In the genomic region with DNA sequence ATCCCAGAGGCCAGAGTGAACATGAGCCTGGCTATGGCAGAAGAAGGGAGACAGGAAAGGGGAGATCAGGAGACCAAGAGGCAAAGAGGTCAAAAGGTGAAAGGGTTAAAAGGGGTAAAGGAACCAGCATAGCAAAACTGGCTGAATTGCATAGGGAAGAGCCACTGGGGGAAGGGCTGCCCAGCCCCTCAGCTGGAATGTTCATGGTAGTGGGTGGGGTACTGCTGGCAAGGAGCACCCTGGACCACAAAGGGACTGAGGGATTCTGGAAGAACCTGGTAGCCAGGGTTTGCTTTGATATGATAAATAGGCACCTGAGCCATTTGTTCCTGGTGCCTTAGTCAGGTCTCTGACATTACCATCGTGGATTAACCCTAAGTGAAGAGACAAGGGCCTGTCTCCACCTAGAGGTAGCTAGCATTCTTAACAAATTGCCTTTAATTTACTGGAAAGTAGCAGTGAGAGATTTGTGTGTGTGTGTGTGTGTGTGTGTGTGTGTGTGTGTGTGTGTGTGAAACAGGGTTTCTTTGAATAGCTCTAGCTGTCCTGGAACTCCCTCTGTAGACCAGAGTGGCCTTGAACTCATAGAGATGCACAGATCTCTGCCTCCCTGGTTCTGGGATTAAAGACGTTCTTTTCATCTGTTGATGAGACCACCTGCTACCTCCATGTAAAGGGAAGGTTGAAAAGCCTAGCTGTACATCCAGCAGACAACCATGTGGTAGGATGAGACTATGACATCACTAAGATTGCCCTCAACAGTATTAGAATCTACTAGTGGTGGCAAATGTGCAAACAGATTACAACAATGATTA, we compare ENCODE assay signal across 10 mouse cellular contexts. TPM values are rescaled to one million over a fixed set of nuclear protein-coding genes. Genes with fewer than 3 reads are reported as not detected.
DNase-seq lines count a peak whose midpoint lies in the region; ATAC-seq and TF ChIP-seq lines count a peak whose summit lies in the region.
"Had no signal": no experiment of that assay in that cellular context is flagged by ENCODE, and none has a peak within 500 bp of the region (broad histone marks: within the 10 kb centered on the region; RNA-seq: fewer than 3 reads in every experiment).

No protein-coding gene starts in this region.

- DNase-seq in cerebellum, postnatal 14 days = no peak
- no peak for DNase-seq in liver, embryonic 14.5 days (ENCODE audit: low read depth in 3 of 3, low spot score in 3 of 3)
- no peak for DNase-seq in liver, embryonic 11.5 days (ENCODE audit: low spot score)
- no peak for DNase-seq in thymus, postnatal 0 days (ENCODE audit: low spot score)
- no peak for DNase-seq in cerebellum, postnatal 36 days

- 0 out of 2 replicates have a peak, but pooled peaks have one; percentile 40 for ATAC-seq in cerebellum, adult (ENCODE audit: insufficient number of reproducible peaks, low FRiP score, low TSS enrichment)
- no peak for ATAC-seq in liver, embryonic 14.5 days (ENCODE audit: insufficient read depth)
- ATAC-seq in liver, embryonic 11.5 days (replicated peaks; ENCODE audit: low FRiP score) = no peak
- ATAC-seq in activated CD4-positive, CD25-positive, alpha-beta regulatory T cell, adult 4 months = peak; percentile 64
- ATAC-seq in monocyte, adult 5-6 weeks (replicated peaks; ENCODE audit: insufficient number of reproducible peaks, low FRiP score, low TSS enrichment, poor library complexity, severe bottlenecking) = 0 out of 2 replicates have a peak, but pooled peaks have one; percentile 33

- H3K36me3 ChIP-seq in liver, embryonic 14.5 days (replicated peaks; ENCODE audit: control insufficient read depth, insufficient read depth, low read depth) = no peaks in the 10 kb centered on the region
- no peaks in the 10 kb centered on the region for H3K36me3 ChIP-seq in liver, embryonic 11.5 days (ENCODE audit: control insufficient read depth, insufficient read depth, low read length)
- H3K36me3 ChIP-seq: heart, embryonic 12.5 days had no signal

- TF ChIP-seq EP300 in liver, embryonic 14.5 days (IDR thresholded peaks at IDR 0.05; ENCODE audit: low read depth) = no peak

- peaks cover 6 to 14% of the 10 kb centered on the region in 2 experiments for H3K4me1 ChIP-seq in liver, embryonic 14.5 days (replicated peaks; ENCODE audit: control insufficient read depth in 2 of 2, insufficient read depth in 2 of 2, low read length in 1 of 2)
- H3K4me1 ChIP-seq in liver, embryonic 11.5 days (replicated peaks; ENCODE audit: control insufficient read depth, insufficient read depth, low read length) = peaks cover 6% of the 10 kb centered on the region

- no peak overlapping the region for H3K9ac ChIP-seq in liver, embryonic 14.5 days (replicated peaks)
- H3K9ac ChIP-seq in liver, embryonic 11.5 days (ENCODE audit: low read depth, low read length) = no peak overlapping the region
- H3K9ac ChIP-seq: heart, embryonic 12.5 days had no signal

- WGBS in liver, embryonic 14.5 days (ENCODE audit: insufficient replicate concordance) = 29% methylated on average over 2 of the region's 2 CpGs
- WGBS in liver, embryonic 11.5 days = 27% methylated on average over 2 of the region's 2 CpGs

- no peak overlapping the region for H3K4me3 ChIP-seq in liver, embryonic 14.5 days (ENCODE audit: insufficient read depth in 1 of 2, low read depth in 2 of 2, low read length in 2 of 2)
- no peak overlapping the region for H3K4me3 ChIP-seq in liver, embryonic 11.5 days (ENCODE audit: low read depth, low read length)
- H3K4me3 ChIP-seq: heart, embryonic 12.5 days; myocyte had no signal

- no peak overlapping the region for H3K4me2 ChIP-seq in liver, embryonic 14.5 days (ENCODE audit: low read depth)
- no peak overlapping the region for H3K4me2 ChIP-seq in liver, embryonic 11.5 days
- H3K4me2 ChIP-seq: heart, embryonic 12.5 days had no signal

- H3K27ac ChIP-seq in liver, embryonic 14.5 days = no peak overlapping the region
- no peak overlapping the region for H3K27ac ChIP-seq in liver, embryonic 11.5 days (ENCODE audit: low read depth, low read length)

- TF ChIP-seq CTCF in liver, embryonic 14.5 days (IDR thresholded peaks at IDR 0.05; ENCODE audit: low read depth) = peak; percentile 38; the same call in 1 of the 2 replicates

- H3K9me3 ChIP-seq in liver, embryonic 14.5 days (ENCODE audit: control insufficient read depth, low read length) = no peaks in the 10 kb centered on the region
- H3K9me3 ChIP-seq in liver, embryonic 11.5 days (ENCODE audit: control insufficient read depth, low read length) = no peaks in the 10 kb centered on the region
- H3K9me3 ChIP-seq: heart, embryonic 12.5 days had no signal

- H3K27me3 ChIP-seq in liver, embryonic 14.5 days (ENCODE audit: control insufficient read depth, insufficient read depth, low read length) = no peaks in the 10 kb centered on the region
- H3K27me3 ChIP-seq in liver, embryonic 11.5 days (replicated peaks; ENCODE audit: control insufficient read depth, insufficient read depth, low read length) = no peaks in the 10 kb centered on the region
- H3K27me3 ChIP-seq: heart, embryonic 12.5 days had no signal

RNA-seq across cellular contexts. Expression of a gene that starts 26.6 kb away (rescaled TPM):
- polyA plus RNA-seq in liver, embryonic 14.5 days (2012; rRNA removed) = 2.7 and 2.8 TPM in 2 replicates
- 5.7 and 6.1 TPM in 2 replicates for polyA plus RNA-seq in liver, embryonic 14.5 days (2014; fragmentation: Nextera tagmentation; extraction: Ambion mirVana)
- polyA plus RNA-seq in liver, embryonic 11.5 days (2014; fragmentation: Nextera tagmentation; extraction: Ambion mirVana) = 14.9 and 16.8 TPM in 2 replicates
- 1 to 10 TPM; 1.0 to 2.0 TPM for polyA plus RNA-seq in activated CD4-positive, CD25-positive, alpha-beta regulatory T cell, adult 4 months (2017; shearing (Covaris generic))
- 52.8 to 55.4 TPM (median 53.9 TPM) in 3 replicates for total RNA-seq in monocyte, adult 5-6 weeks (2017)
- polyA plus RNA-seq in thymus, postnatal 0 days (2015; fragmentation: Nextera tagmentation; extraction: Ambion mirVana) = 5.1 and 5.5 TPM in 2 replicates

RNA-seq across cellular contexts. Expression of a gene that starts 47.9 kb away (rescaled TPM):
- polyA plus RNA-seq in liver, embryonic 14.5 days (2012; rRNA removed) = 8.4 and 11.2 TPM in 2 replicates
- polyA plus RNA-seq in liver, embryonic 14.5 days (2014; fragmentation: Nextera tagmentation; extraction: Ambion mirVana) = 13.0 and 13.5 TPM in 2 replicates
- 36.5 and 39.0 TPM in 2 replicates for polyA plus RNA-seq in liver, embryonic 11.5 days (2014; fragmentation: Nextera tagmentation; extraction: Ambion mirVana)
- polyA plus RNA-seq in activated CD4-positive, CD25-positive, alpha-beta regulatory T cell, adult 4 months (2017; shearing (Covaris generic)) = 10 to 100 TPM; 37.1 to 45.4 TPM
- total RNA-seq in monocyte, adult 5-6 weeks (2017) = 84.6 to 91.2 TPM (median 86.2 TPM) in 3 replicates
- 77.6 and 82.6 TPM in 2 replicates for polyA plus RNA-seq in thymus, postnatal 0 days (2015; fragmentation: Nextera tagmentation; extraction: Ambion mirVana)

Comparison
In these comparisons a context has a peak if more than half of its experiments do, and no peak if none do; other contexts are left out.
1. ATAC-seq: peak in cerebellum, adult (single experiment), activated CD4-positive, CD25-positive, alpha-beta regulatory T cell, adult 4 months (single experiment) and monocyte, adult 5-6 weeks (single experiment); none in liver, embryonic 14.5 days (single experiment) and liver, embryonic 11.5 days (single experiment).